Mouse (Mus musculus) lung, embryonic 16.5 days (tissue): ENCODE results near the gene Helz. TPM values are rescaled to one million over a fixed set of nuclear protein-coding genes. Genes with fewer than 3 reads are reported as not detected.
A peak's percentile ranks its signal among the peaks of the same experiment; 100 is the strongest.
"Not testable (repeated sequence)": the region's sequence is repeated elsewhere in the genome, so short reads cannot be mapped to it uniquely, and the experiment has no call there.

Experiments
- ATAC-seq: fragments of 200-750 bp; cut with Nextera tagmentation; 2 replicates; pipeline ENCODE4 v1.8.0; 2017; ENCODE audit warnings: low read depth, mild to moderate bottlenecking, moderate library complexity
- H3K27ac ChIP-seq: fragments of 300-500 bp; sonication (generic); 2 replicates; pipeline ENCODE4 v1.5.1; 2014; ENCODE audit warnings: mild to moderate bottlenecking, control low read depth, low read length
- H3K27me3 ChIP-seq: fragments of 300-500 bp; sonication (generic); 2 replicates; pipeline ENCODE4 v1.6.1; 2014; ENCODE audit warnings: low read depth, low read length, mixed read lengths; ENCODE audit not compliant: control insufficient read depth, insufficient read depth
- H3K36me3 ChIP-seq: fragments of 300-500 bp; sonication (generic); 2 replicates; pipeline ENCODE4 v1.6.1; 2014; ENCODE audit warnings: low read length; ENCODE audit not compliant: control insufficient read depth, insufficient read depth
- H3K4me1 ChIP-seq: fragments of 300-500 bp; sonication (generic); replicated peaks from 2 replicates; pipeline ENCODE4 v1.6.1; 2014; ENCODE audit warnings: low read length, mixed read lengths; ENCODE audit not compliant: control insufficient read depth, insufficient read depth
- H3K4me2 ChIP-seq: fragments of 300-500 bp; sonication (generic); 2 replicates; pipeline ENCODE4 v1.6.1; 2014; ENCODE audit warnings: low read depth, low read length, control low read depth
- H3K4me3 ChIP-seq: fragments of 300-500 bp; sonication (generic); 2 replicates; pipeline ENCODE4 v1.5.1; 2014; ENCODE audit warnings: mild to moderate bottlenecking, low read length, control low read depth
- H3K9ac ChIP-seq: fragments of 300-500 bp; sonication (generic); 2 replicates; pipeline ENCODE4 v1.6.1; 2014; ENCODE audit warnings: low read length, control low read depth
- H3K9me3 ChIP-seq: fragments of 300-500 bp; sonication (generic); 2 replicates; pipeline ENCODE4 v1.6.1; 2016; ENCODE audit warnings: low read length; ENCODE audit not compliant: control insufficient read depth
- WGBS: fragments of 180-500 bp; shearing (Covaris S2); extraction: QIAGEN DNeasy Blood & Tissue Kit; methylation state at CpG from one replicate; pipeline ENCODE4 v1.1.7; 2014; 5-methylcytosine and 5-hydroxymethylcytosine counted together
- polyA plus RNA-seq: library from polyadenylated mRNA; unstranded; fragments of >200 nt; fragmentation: Nextera tagmentation; extraction: Ambion mirVana; gene quantifications from 2 replicates; pipeline ENCODE4 v1.2.1, GENCODE M21; 2015

Helz gene
- polyA plus RNA-seq, 1 experiment from 2014 or later, result 21.3 TPM

GRCm38 (mm10) chr11:107540339-107540738, 7.4 kb upstream of the Helz start:
- no peaks in the 10 kb centered on the region for H3K36me3 ChIP-seq
- H3K9ac ChIP-seq, result no peak overlapping the region
- H3K4me3 ChIP-seq, result no peak overlapping the region
- no peak for ATAC-seq
- WGBS, result 65% methylated on average over 1 of the region's 1 CpGs
- no peaks in the 10 kb centered on the region for H3K9me3 ChIP-seq
- H3K27ac ChIP-seq, result no peak overlapping the region
- H3K27me3 ChIP-seq, result no peaks in the 10 kb centered on the region
- no peaks in the 10 kb centered on the region for H3K4me1 ChIP-seq
- H3K4me2 ChIP-seq, result no peak overlapping the region

- no peak overlapping the region for H3K27ac ChIP-seq
- 25% methylated on average over 13 of the region's 13 CpGs for WGBS
- peaks cover 7% of the 10 kb centered on the region for H3K4me1 ChIP-seq
- peak overlapping the region; percentile 100 for H3K4me2 ChIP-seq
- peak overlapping the region; percentile 98 for H3K4me3 ChIP-seq
- H3K9me3 ChIP-seq, result no peaks in the 10 kb centered on the region
- ATAC-seq, result no peak
- peaks cover 2% of the 10 kb centered on the region; the same call in 1 of the 2 replicates for H3K36me3 ChIP-seq
- H3K27me3 ChIP-seq, result no peaks in the 10 kb centered on the region
- H3K9ac ChIP-seq, result peak overlapping the region; percentile 97; the same call in 1 of the 2 replicates
Observed at GRCm38 (mm10) chr11:107545747-107546476, 1.8 kb upstream of the Helz start.

DNA sequence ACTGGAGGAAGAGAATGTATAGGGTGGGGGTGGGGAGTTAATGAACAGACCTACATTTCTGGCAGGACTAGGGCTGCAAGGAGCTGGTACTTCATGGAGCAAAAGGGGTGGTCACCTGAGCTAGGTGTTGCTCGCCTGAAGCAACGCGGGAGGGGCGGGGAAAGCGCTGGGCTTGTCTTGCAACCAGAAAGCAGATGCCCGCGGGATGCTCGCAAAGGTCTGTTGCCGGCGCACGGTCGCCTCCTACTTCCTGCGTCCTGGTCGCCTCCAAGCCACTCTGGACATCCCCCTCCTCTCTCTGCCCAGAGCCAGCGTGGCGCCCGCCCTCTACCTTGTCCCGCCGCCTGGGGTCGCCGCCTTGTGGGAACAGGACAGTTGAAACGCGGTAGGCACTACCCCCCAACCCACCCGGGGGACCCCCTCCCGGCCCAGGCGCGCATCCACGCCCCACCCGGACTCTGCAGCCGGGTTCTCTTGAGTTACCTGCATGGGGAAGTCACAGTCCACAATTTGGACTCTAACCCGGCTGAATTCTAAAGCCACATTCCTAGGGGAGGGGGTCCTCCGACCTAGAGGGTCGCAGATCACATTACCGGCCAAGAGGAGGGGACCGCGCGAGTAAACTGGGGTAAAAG, 946 bp upstream of the Helz start:
- WGBS, result under 1% methylated on average over 33 of the region's 37 CpGs
- peaks cover 7% of the 10 kb centered on the region for H3K4me1 ChIP-seq
- H3K4me2 ChIP-seq, result peak overlapping the region; percentile 100
- peaks cover 2% of the 10 kb centered on the region; the same call in 1 of the 2 replicates for H3K36me3 ChIP-seq
- H3K9me3 ChIP-seq, result no peaks in the 10 kb centered on the region
- H3K9ac ChIP-seq, result peak overlapping the region; percentile 97
- H3K4me3 ChIP-seq, result peak overlapping the region; percentile 98
- H3K27me3 ChIP-seq, result no peaks in the 10 kb centered on the region
- H3K27ac ChIP-seq, result peak overlapping the region; percentile 80
- ATAC-seq, result peak; percentile 39

GRCm38 (mm10) chr11:107548204-107548975, 660 bp downstream of the Helz start:
- ATAC-seq, result peak; percentile 32
- Histone ChIP-seq H3K9ac (peak overlapping the region; percentile 97), H3K9me3 (no peaks in the 10 kb centered on the region), H3K4me2 (peak overlapping the region; percentile 100), H3K4me1 (peaks cover 7% of the 10 kb centered on the region), H3K36me3 (peaks cover 6% of the 10 kb centered on the region), H3K27me3 (no peaks in the 10 kb centered on the region), H3K27ac (peak overlapping the region; percentile 77), H3K4me3 (peak overlapping the region; percentile 98)
- WGBS, result 3% methylated on average over 29 of the region's 39 CpGs

DNA sequence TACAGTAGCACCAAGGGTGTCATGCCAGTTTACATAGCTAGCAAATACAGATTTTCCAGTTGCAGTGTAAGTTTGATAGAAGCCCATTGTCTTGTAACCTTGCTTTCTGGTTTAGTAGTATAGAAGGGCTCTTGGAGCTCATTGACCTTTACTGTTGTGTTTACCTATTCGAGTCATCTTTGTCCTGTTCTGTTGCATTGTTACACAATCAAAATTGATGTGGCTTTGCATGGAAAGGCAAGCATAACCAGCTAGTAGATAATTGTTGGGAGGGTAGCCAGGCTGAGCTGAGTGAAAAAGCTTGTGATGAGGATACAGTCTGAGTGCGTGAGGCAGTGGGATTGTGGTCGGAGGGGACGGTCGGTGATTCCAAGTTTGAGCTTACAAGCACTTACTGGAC, 12.1 kb downstream of the Helz start:
- Histone ChIP-seq H3K27ac (no peak overlapping the region), H3K4me2 (no peak overlapping the region), H3K27me3 (no peaks in the 10 kb centered on the region), H3K4me3 (no peak overlapping the region), H3K4me1 (no peaks in the 10 kb centered on the region), H3K9ac (no peak overlapping the region), H3K36me3 (peaks cover 5% of the 10 kb centered on the region; the same call in 1 of the 2 replicates), H3K9me3 (no peaks in the 10 kb centered on the region)
- no peak for ATAC-seq
- WGBS, result 91% methylated on average over 5 of the region's 5 CpGs

- Histone ChIP-seq H3K27ac (no peak overlapping the region), H3K27me3 (no peaks in the 10 kb centered on the region), H3K36me3 (peaks cover 8% of the 10 kb centered on the region), H3K4me2 (no peak overlapping the region), H3K4me1 (no peaks in the 10 kb centered on the region), H3K9me3 (no peaks in the 10 kb centered on the region), H3K9ac (no peak overlapping the region), H3K4me3 (no peak overlapping the region)
- WGBS, result 83% methylated on average over 3 of the region's 3 CpGs
- ATAC-seq, result no peak
Observed at GRCm38 (mm10) chr11:107567431-107567830, 19.7 kb downstream of the Helz start.

- H3K27ac ChIP-seq, result no peak overlapping the region
- no peak overlapping the region for H3K4me3 ChIP-seq
- H3K9ac ChIP-seq, result no peak overlapping the region
- 91% methylated on average over 6 of the region's 6 CpGs for WGBS
- H3K4me1 ChIP-seq, result peaks cover 5% of the 10 kb centered on the region
- H3K9me3 ChIP-seq, result no peaks in the 10 kb centered on the region
- no peaks in the 10 kb centered on the region for H3K27me3 ChIP-seq
- no peak overlapping the region for H3K4me2 ChIP-seq
- no peak for ATAC-seq
- H3K36me3 ChIP-seq, result peaks cover 6% of the 10 kb centered on the region
Observed at GRCm38 (mm10) chr11:107568466-107568995, 20.8 kb downstream of the Helz start.

DNA sequence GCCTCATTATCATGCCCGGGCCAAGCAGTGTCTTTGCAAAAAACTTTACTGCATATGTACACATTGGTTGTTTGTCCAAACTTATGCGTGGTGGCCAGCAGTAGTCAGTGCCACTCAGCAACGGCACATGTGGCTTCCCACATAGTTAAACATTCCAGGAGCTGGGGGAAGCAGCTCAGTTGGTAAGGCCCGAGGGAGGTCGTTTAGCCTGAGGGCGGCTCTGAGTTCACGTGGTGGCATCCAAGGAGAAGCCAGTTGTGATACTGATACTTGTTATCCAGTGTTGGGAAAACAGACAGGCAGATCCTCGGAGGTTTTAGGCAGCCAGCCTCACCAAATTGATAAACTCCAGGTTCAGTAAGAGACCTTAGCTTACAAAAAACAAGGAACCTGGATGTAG, 23.2 kb downstream of the Helz start:
- not testable (repeated sequence) for H3K9me3 ChIP-seq, H3K27me3 ChIP-seq, H3K36me3 ChIP-seq, H3K9ac ChIP-seq, H3K4me2 ChIP-seq, H3K4me3 ChIP-seq, ATAC-seq, H3K27ac ChIP-seq, H3K4me1 ChIP-seq
- 72% methylated on average over 7 of the region's 8 CpGs for WGBS

DNA sequence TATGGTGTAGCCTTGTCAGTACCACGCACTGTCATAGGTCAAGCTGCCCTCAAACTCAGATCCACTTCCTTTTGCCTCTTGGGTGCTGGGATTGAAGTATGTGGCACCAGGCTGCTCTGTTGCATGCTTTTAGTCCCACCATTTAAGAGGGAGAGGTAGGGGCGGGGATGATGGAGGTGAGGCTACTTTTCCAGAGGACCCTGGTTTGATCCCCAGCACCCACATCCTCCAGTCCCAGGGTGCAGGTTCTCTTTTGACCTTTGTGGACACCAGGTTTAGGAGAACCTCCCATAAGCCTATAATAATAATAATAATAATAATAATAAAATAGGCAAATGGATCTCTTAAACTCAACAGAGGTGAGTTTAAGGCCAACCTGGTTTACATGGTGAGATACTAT, 23.6 kb downstream of the Helz start:
- WGBS, result 93% methylated on average over 2 of the region's 2 CpGs
- ATAC-seq, result no peak
- H3K9me3 ChIP-seq, result no peaks in the 10 kb centered on the region
- no peak overlapping the region for H3K27ac ChIP-seq
- no peaks in the 10 kb centered on the region for H3K27me3 ChIP-seq
- H3K9ac ChIP-seq, result no peak overlapping the region
- H3K36me3 ChIP-seq, result peaks cover 10% of the 10 kb centered on the region
- peaks cover 10% of the 10 kb centered on the region for H3K4me1 ChIP-seq
- no peak overlapping the region for H3K4me3 ChIP-seq
- no peak overlapping the region for H3K4me2 ChIP-seq
